Mouse (Mus musculus) CH12F3 (cell line): ENCODE results near the gene Rrh.

Experiments
- in situ Hi-C: fragments of 300-500 bp; cut with MboI; formaldehyde crosslinking; loops from 2 replicates; pipeline ENCODE4 v1.14.3; 2020; ENCODE audit warnings: low sequenced_read_pairs

Rrh gene

DNA sequence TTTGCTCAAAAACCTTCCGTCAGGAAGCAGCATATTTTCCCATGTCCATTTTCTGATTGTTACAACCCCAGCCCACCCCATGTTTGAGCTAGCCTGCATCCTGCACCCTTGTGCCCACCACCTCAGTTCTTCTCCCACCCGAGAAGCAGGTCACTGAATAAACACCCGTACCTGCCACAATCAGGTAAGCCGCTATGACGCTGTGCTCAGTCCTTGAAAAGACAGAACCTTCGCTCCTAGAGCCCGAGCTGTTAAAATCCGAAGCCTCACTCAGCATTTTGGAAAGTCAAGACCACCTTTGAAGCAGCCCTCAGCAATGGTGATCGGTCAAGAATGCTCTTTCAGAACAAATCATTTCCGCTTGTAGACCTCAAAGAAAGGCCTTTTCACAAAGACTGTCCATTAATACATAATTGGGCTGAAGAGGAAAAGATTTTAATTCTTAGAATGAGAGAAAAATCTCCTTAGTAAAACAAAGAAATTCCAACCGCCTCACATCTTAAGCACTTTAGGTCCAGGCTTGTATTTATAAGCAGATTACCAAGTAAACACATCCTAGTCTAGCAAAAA, at the start of gene Rrh:
TSS of gene Rrh (minus strand) at position 382 of the 570 bp plus-strand sequence.
- in situ Hi-C loops, result no loop called here

- in situ Hi-C loops, result no loop called here
Measured at GRCm38 (mm10) chr3:129863698-129864097, 41.3 kb upstream of the Rrh start.

DNA sequence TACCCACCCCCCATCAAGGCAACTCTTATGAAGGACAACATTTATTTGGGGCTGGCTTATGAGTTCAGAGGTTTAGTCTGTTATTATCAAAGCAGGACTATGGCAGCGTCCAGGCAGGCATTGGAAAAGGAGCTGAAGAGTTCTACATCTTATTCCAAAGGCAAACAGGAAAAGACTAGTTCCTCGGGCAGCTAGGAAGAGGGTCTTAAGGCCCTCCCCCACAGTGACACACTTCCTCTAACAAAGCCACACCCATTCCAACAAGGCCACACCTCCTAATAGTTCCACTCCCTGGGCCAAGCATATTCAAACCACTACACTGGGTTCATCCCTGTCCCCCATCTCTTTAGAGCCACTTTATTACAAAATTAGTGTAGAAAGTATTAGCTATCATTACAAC, 40.2 kb upstream of the Rrh start:
- in situ Hi-C loops, result no loop called here

GRCm38 (mm10) chr3:129846846-129847245, 24.5 kb upstream of the Rrh start:
- in situ Hi-C loops, result no loop called here

DNA sequence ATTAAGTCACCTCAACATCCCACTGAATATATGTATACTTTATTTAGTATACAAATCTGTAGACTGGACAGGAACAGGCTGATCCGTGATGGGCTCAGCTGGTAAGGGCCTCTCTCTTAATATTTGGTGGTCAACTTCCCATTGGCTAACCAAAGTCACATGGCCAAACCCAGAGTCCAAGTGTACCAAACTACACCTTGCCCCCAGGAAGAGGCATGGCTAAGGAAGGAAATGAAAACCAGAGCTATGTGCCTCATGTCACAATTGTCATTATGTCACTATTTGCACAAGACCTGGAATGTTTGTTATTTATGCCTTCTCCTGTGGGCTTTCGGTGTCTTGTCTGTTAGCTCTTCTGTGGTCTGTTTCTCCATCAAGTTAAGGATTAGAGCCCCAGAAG, 23.5 kb upstream of the Rrh start:
- in situ Hi-C loops, result no loop called here

- in situ Hi-C loops, result no loop called here
Measured at GRCm38 (mm10) chr3:129838017-129838416, 15.6 kb upstream of the Rrh start.

DNA sequence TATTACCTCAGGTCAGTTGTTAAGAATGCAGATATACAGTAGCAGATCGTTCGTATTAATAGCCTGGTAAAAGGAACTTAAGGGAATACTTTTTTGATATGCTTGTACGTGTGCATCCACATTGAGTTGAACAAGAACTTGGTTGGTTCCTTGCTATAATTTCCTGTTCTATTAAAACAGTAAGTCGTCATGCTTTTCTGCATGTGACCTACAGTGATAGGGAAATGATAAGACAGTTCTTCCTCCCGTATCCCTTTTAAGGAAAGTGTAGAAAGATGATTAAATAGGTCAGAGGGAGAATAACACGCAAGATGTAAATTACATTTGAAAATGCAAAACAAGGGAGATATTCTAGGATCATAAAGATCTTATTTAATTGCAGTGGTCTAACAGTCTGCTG, 14.6 kb upstream of the Rrh start:
- in situ Hi-C loops, result no loop called here

GRCm38 (mm10) chr3:129836051-129836697, 13.8 kb upstream of the Rrh start:
- in situ Hi-C loops, result no loop called here

- in situ Hi-C loops, result no loop called here
Measured at GRCm38 (mm10) chr3:129835388-129835934, 13.1 kb upstream of the Rrh start, which contains the start of gene Cfi. Gene Cfi, plus strand, starts transcription at chr3:129835884.

DNA sequence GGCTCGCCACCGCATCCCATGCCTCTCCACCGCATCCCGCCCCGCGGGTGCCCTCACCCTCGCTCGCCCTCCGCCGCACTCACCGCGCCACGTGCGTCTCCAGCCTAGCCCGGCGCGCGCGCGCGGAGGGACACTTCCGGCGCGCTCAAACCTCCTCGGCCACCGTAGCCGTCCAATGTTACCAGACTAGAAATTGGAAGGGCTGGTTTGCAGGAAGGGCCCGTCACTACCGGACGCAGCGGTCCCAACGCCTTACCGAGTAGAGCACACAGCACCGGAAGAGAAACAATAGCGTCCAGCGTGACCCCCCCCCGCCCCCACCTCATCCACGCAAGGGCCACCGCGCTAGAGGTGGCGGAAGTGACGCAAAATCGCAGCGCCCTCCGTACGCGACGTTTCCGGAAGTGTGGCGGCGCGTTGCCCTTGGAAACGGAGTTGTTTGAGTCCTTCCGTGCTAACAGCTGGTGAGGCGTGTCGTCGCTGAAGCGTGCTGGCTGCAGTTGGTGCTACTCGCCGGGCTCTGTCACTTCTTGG, 8.7 kb upstream of the Rrh start, which contains the start of gene Gar1:
TSS of gene Gar1 (minus strand) at position 362 of the 534 bp plus-strand sequence.
- in situ Hi-C loops, result no loop called here

DNA sequence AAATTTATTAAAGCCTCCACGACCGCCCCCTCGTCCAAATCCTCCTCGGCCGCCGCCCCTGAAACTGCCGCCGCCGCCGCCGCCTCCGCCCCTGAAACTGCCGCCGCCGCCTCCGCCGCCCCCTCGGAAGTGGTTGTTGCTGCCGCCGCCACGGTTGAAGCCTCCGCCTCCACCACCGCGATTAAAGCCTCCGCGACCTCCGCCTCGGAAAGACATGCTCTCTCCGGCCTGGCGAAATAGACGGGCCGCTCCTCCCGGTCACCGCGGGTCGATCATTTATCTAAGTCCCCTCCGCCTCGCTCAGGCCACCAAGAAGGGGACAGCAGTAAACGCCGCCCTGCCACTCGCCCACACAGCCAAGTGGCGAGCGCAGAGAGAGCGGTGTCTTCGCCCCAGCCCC, 8.2 kb upstream of the Rrh start:
- in situ Hi-C loops, result no loop called here

DNA sequence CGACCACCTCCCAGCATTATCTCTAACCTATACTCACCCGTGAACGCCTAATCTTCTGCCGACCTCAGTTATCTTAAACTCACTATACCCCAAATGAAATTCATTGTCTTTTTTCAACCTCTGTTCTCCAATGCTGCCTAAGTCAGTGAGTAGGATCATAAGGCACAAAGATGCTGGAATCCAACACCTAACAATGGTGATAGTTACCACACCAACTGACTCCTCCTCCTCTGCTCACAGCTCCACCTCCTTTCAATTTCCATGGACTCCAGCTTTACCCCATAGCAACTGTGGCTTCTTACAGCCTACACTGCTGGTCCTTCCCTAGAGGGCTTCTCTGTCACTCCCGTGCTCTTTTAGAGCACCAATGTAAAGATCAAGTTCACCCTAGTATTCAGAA, 5.3 kb upstream of the Rrh start:
- in situ Hi-C loops, result no loop called here

- in situ Hi-C loops, result no loop called here
Measured at GRCm38 (mm10) chr3:129826691-129827090, 4.3 kb upstream of the Rrh start.

DNA sequence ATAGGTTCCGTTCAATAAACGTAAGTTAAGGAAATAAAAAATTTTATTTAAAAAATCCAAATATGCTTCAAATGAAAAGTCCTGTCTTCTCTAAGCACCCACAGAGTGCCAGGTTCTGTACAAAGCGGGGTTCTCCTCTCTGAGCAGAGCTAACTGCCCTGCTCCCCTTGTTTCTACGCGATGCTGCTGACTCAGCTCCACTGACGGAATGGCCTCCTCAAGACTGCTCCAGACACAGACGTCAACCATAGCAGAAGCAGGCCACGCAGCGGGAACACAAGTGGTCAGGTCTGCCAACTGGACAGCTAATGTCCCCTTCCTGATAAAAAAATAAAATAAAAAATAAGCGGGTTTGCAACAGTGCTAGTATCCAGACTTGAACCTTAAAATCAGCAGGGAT, 2.5 kb upstream of the Rrh start:
- in situ Hi-C loops, result no loop called here

DNA sequence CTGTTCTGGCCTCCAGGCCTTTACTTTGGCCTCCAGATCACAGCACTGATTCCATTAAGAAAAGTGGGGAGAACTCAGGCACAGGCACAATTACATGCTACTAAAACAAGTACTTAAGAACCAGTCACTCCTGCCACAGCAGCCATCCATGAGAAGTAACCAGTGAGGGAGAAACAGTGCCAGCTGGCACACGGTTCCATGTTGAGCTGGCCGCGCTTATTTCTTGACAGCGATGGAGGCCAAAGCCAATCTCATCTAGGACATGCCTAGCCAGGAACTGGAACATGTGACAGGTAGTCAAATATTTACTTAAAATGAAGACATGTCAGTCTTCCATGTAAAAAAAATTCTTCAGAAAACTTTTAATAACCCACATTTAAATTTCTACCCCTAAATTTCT, 1.8 kb upstream of the Rrh start:
- in situ Hi-C loops, result no loop called here

DNA sequence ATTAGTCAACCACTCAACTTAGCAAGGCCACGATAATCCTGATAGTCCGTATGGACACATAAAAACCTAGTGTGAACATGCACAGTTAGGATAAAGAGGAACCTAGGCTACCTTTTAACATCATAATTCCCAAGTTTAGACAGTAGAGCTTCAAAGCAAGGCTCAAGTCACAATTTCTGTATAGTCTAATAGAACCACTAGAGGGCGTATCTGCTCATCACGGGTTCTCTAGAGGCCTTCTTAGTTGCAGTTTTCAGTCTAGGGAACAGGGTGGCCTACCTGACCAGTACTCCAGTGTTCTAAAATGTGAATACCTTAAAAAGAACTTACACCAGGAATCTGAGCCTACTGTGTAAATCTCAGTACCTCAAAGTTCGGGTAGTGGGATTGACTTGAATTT, 906 bp upstream of the Rrh start:
- in situ Hi-C loops, result no loop called here

DNA sequence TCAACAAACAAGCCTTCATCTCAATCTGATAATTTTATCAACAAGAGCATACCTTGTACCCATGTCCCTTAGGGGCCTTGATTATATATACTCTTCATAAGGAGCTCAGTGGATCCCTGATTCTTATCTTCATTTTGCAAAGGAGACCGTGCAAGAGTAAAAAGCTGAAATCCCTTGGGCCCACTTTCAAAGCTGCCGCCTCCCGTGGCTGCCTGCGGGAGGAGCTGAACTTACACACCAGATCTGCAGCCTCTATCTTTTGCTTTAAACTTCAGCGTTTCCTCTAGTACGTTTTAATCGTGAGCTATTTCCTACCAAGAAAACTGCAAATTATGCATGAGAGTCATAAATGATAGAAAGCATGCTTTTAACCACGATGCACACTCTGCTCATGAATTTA, 651 bp downstream of the Rrh start:
- in situ Hi-C loops, result no loop called here

DNA sequence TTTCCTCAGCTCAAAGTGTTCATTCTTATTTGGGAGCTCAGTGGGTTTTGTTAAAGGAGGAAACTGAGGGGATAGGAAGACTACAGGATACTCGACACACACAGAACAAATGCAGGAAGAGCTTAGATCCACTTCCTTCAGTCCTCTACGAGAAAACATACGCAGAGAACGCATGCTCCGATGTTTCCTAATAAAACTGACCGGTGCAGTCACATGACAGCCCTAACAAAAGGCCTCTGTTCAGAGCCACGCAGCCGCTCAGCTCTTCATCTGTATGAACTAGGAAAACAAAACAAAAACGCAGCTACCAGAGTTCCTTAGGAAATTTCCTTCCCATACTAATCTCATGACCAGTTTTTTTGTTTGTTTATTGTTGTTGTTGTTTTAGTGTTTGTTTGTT, 1.5 kb downstream of the Rrh start:
- in situ Hi-C loops, result no loop called here

DNA sequence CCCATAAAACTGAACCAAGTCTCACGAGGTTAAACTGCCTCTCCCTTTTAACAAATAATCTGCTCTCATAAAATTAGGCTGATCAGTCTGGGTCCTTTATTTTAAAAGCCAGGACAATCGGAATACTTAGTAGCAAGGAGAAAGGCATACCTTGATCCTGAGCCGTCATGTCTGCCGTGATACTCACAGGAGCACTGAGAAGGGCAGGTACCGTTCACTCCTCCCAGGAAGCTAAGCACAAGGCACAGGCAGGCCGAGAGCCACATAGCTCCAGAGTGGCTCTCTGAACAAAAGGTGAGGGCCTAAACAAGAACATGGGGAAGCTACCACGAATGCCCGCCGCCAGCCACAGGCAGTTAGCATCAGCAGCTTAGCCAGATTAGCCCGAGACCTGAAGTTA, 18.6 kb downstream of the Rrh start, which contains the start of gene Lrit3:
TSS of gene Lrit3 (minus strand) at position 266 of the 400 bp plus-strand sequence.
- in situ Hi-C loops, result no loop called here

- in situ Hi-C loops, result no loop called here
Measured at GRCm38 (mm10) chr3:129799011-129799410, 23.4 kb downstream of the Rrh start.

DNA sequence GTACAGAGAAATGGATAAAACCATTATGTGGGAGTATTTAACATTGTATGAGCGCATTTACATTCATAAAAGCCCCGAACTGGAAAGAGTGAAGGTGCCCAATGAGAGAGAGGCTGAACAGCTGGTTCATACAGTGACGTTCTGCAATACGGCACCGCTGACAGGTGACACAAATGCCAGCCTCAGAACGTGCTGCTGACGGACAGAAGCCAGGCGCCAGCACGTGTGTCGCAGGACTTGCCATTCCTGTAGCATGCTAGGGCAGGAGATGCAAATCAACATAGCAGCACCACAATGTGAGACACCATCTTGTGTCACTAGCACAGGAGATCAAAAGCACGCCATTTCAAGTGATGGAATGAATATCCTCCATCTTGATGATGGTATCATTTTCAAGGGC, 23.8 kb downstream of the Rrh start:
- in situ Hi-C loops, result no loop called here

DNA sequence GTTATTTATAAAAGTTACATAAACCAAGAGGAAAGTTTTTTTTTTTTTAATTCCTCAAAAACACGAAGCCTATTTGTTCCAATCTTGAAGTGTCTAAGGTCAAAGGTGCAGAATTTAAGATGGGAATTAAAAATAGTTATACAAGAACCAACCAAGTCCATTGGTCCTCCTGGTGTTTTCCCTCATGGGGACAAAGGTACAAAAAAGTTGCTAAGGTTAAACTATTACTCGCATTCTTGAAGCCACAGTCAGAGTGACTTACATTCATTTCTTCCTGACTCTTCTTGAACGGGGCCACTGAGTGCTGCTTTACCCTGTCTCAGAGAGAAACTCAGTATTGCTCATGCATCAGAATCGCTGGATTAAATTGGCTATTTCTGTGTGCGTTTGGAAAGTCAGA, 25.0 kb downstream of the Rrh start:
- in situ Hi-C loops, result no loop called here
